Mouse (Mus musculus) layer of hippocampus, postnatal 25 days (tissue): ENCODE measurements around the gene Ccdc28a. TPM values are rescaled to one million over a fixed set of nuclear protein-coding genes. Genes with fewer than 3 reads are reported as not detected.

Experiments used
- DNase-seq, 2 experiments: peaks; one replicate each; pipeline ENCODE4 v3.0.0; 2022; ENCODE audit warnings: mixed read lengths in 2 of 2, low spot score in 1 of 2; ENCODE audit errors: extremely low spot score in 1 of 2
- total RNA-seq, 2 experiments: library from RNA; stranded (reverse); gene quantifications; 2 replicates each; pipeline ENCODE4 v1.2.3; 2021

Ccdc28a gene
- total RNA-seq, 2 experiments from 2014 or later, result 30.3 to 34.5 TPM

- DNase-seq, result peak; percentile 49 to 86
Observed at GRCm38 (mm10) chr10:18197206-18197979, 37.4 kb downstream of the Ccdc28a start.

- no peak for DNase-seq
Observed at GRCm38 (mm10) chr10:18194737-18195141, 40.1 kb downstream of the Ccdc28a start.

- DNase-seq, result no peak
Observed at GRCm38 (mm10) chr10:18194156-18194555, 40.6 kb downstream of the Ccdc28a start.

GRCm38 (mm10) chr10:18193221-18193620 is 41.6 kb downstream of the Ccdc28a start:
- no peak for DNase-seq

- DNase-seq, result no peak
Observed at GRCm38 (mm10) chr10:18191706-18192105, 43.1 kb downstream of the Ccdc28a start.

- no peak for DNase-seq
Observed at GRCm38 (mm10) chr10:18189498-18189897, 45.3 kb downstream of the Ccdc28a start.

GRCm38 (mm10) chr10:18188564-18188963 is 46.2 kb downstream of the Ccdc28a start:
- DNase-seq, result no peak

- no peak for DNase-seq
Observed at GRCm38 (mm10) chr10:18182246-18182645, 52.6 kb downstream of the Ccdc28a start.

GRCm38 (mm10) chr10:18177304-18177703 is 57.5 kb downstream of the Ccdc28a start:
- DNase-seq, result no peak

GRCm38 (mm10) chr10:18176722-18177121 is 58.1 kb downstream of the Ccdc28a start:
- no peak for DNase-seq

- no peak for DNase-seq
Observed at GRCm38 (mm10) chr10:18175087-18175486, 59.7 kb downstream of the Ccdc28a start.

Other genes with a start within 250 kb of the Ccdc28a start
- 10 to 100 TPM; 30.8 to 31.0 TPM for gene Abracl, start 211.7 kb downstream of the Ccdc28a start, total RNA-seq
- gene Reps1, start 179.1 kb downstream of the Ccdc28a start, total RNA-seq, result 10 to 100 TPM; 70.2 to 72.0 TPM
- gene Ect2l, start 24.1 kb downstream of the Ccdc28a start, total RNA-seq, result under 1 TPM; 0.25 to 0.28 TPM
- 10 to 100 TPM; 48.9 to 49.6 TPM for gene Nhsl1, start 84.0 kb upstream of the Ccdc28a start, total RNA-seq